Mouse (Mus musculus) spleen, adult 2 months (tissue): ENCODE measurements at regions not wholly inside any gene's neighbourhood (a gene's known extent, or its start where the extent isn't known, plus 50 kb on each side); places are given as distances from the start of the nearest gene placed in this dataset.

Experiments
- CTCF ChIP-seq: fragments of 200-500 bp; IDR thresholded peaks from 2 replicates; pipeline ENCODE4 v1.5.1; 2011; ENCODE audit warnings: mild to moderate bottlenecking, inconsistent platforms; ENCODE audit not compliant: insufficient read depth, insufficient read length, insufficient replicate concordance; ENCODE audit errors: extremely low read depth
- POLR2A ChIP-seq: fragments of 200-500 bp; IDR thresholded peaks from 2 replicates; pipeline ENCODE4 v1.6.1; 2011; ENCODE audit warnings: low read depth, low read length, inconsistent platforms

GRCm38 (mm10) chr16:29939331-29939850 lies 124.8 kb upstream of the Hes1 start:
- TF ChIP-seq CTCF, result no peak
- TF ChIP-seq POLR2A, result no peak
